1 mouse cellular context compared by ENCODE assay signal in the genomic region with DNA sequence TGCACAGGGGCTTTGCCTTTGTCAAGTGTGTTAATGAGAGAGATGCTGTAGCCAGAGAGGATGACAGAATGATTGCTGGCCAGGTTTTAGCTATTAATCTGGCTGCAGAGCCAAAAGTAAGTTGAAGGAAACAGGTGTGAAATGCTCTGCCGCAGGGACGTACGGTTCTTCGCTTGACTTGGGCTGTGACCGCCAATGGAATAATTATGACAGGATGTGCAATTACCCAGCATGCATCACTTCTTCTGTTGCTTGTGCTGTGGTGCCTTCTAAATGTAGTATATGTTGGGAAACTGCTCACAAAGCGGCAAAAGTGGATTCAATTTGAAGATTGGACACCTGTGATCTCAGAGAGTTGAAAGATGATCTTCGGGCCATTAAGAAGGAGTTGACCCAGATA.
A peak's percentile ranks its signal among the peaks of the same experiment; 100 is the strongest.
TF ChIP-seq lines count a peak whose summit lies in the region.

No protein-coding gene starts in this region.

TF ChIP-seq in CH12.LX, 34 proteins besides CTCF, POLR2A, EP300 and RAD21 (continued from another document):
- 0 out of 2 replicates have a peak, but pooled peaks have one; percentile 19 for TF ChIP-seq MEF2A (IDR thresholded peaks at IDR 0.05; ENCODE audit: borderline replicate concordance, low read depth, low read length)
- no peak for TF ChIP-seq SIN3A (IDR thresholded peaks at IDR 0.05; ENCODE audit: low read length)
- TF ChIP-seq ZNF384 (IDR thresholded peaks at IDR 0.05; ENCODE audit: low read depth, low read length) = no peak
- no peak for TF ChIP-seq BHLHE40 (IDR thresholded peaks at IDR 0.05; ENCODE audit: low read depth, low read length)
- TF ChIP-seq JUND (conservative IDR thresholded peaks at IDR 0.05; ENCODE audit: low read depth, low read length) = no peak
- TF ChIP-seq POLR2AphosphoS2 (IDR thresholded peaks at IDR 0.05; ENCODE audit: low read depth, low read length) = no peak
- no peak for TF ChIP-seq CHD2 (IDR thresholded peaks at IDR 0.05; ENCODE audit: low read length)
- TF ChIP-seq MAZ (IDR thresholded peaks at IDR 0.05; ENCODE audit: low read depth, low read length) = no peak
- no peak for TF ChIP-seq CHD1 (IDR thresholded peaks at IDR 0.05; ENCODE audit: low read depth, low read length)
- no peak for TF ChIP-seq USF2 (conservative IDR thresholded peaks at IDR 0.05; ENCODE audit: low read depth, low read length)
